Mouse (Mus musculus) liver, postnatal 0 days (tissue): ENCODE data around the gene Ralgps1.

Source experiments
- CTCF ChIP-seq: sonication (generic); IDR thresholded peaks from 2 replicates; pipeline ENCODE4 v1.5.1; 2016; ENCODE audit warnings: antibody characterized with exemption, low read depth
- EP300 ChIP-seq: IDR thresholded peaks from 2 replicates; pipeline ENCODE4 v1.6.1; 2016; ENCODE audit warnings: antibody characterized with exemption, low read depth, mild to moderate bottlenecking

DNA sequence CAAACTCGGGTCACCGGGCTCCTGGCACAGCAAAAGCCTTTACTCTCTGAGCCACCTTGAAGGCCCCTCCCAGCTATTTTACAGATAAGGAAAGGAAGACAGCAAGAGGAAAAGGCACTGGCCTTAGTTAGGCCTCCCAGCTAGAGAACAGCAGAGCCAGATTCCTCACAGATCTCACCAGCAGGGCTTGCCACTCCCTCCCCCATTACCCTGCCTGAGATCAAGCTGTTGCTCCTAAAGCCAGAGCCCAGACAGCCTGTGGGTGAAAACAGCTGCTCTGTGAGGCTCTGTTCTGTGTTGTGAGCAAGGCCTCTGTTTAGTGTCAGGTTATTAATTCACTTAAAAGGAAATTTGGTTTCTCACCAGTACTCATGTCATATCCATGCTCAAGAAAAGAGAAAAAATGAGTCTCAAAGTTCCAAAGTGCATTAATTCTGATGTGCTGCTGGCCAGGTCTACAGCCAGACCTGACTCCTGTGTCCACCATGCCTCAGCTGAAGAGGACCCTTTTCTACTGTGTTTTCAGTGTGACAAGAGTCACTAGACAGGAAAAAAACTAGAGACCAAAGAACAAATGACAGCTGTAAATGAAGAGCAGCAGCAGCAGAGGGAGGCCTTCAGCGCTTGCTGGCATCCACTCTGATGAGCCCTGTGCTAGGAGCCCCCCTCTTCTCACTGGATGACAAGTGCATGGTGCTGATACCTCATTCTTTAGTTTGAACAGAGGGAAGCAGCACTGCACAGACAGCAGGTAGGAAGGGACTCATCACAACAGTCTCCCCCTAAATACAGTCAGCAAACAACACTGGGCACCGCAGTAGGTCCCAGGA, 55.8 kb downstream of the Ralgps1 start:
- TF ChIP-seq CTCF (no peak), EP300 (no peak)
